Mouse (Mus musculus) adrenal gland, adult 2 months (tissue): ENCODE data around the gene Jrkl. TPM values are rescaled to one million over a fixed set of nuclear protein-coding genes. Genes with fewer than 3 reads are reported as not detected.

ENCODE experiments used
- polyA plus RNA-seq: library from polyadenylated mRNA; depleted of rRNA; stranded (reverse); fragments of >200 nt; gene quantifications from 2 replicates; pipeline ENCODE4 v1.2.3, GENCODE M21; 2012; rRNA removed
- total RNA-seq, 2 experiments: library from RNA; stranded (reverse); gene quantifications; 2 replicates each; pipeline ENCODE4 v1.2.3; 2021

Gene Jrkl
- total and polyA plus RNA-seq, 3 experiments: 0.04 to 8.1 (median 5.4) TPM

Other genes starting within 250 kb of the Jrkl start
- 10 to 100 TPM; 12.8 to 15.0 TPM for gene Ccdc82, start 1.1 kb upstream of the Jrkl start, total RNA-seq
- 2.0 and 2.1 TPM in 2 replicates for gene Ccdc82, start 1.1 kb upstream of the Jrkl start, polyA plus RNA-seq
- gene Maml2, start 52.1 kb upstream of the Jrkl start, total RNA-seq: 1 to 10 TPM; 5.7 to 7.2 TPM
- 3.9 and 4.2 TPM in 2 replicates for gene Maml2, start 52.1 kb upstream of the Jrkl start, polyA plus RNA-seq
- not detected for gene Gm17571, start 200.9 kb upstream of the Jrkl start, total RNA-seq
- not detected in 2 replicates for gene Gm17571, start 200.9 kb upstream of the Jrkl start, polyA plus RNA-seq